Mouse (Mus musculus) intestine, postnatal 0 days (tissue): ENCODE data around the gene B3glct. TPM values are rescaled to one million over a fixed set of nuclear protein-coding genes. Genes with fewer than 3 reads are reported as not detected.

ENCODE experiments used
- ATAC-seq: fragments of 200-750 bp; cut with Nextera tagmentation; 2 replicates; pipeline ENCODE4 v1.8.0; 2017; ENCODE audit warnings: mild to moderate bottlenecking, moderate TSS enrichment, moderate library complexity
- H3K27ac ChIP-seq: fragments of 300-500 bp; sonication (generic); 2 replicates; pipeline ENCODE4 v1.5.1; 2014; ENCODE audit warnings: mild to moderate bottlenecking, low read depth, low read length, moderate library complexity
- H3K27me3 ChIP-seq: fragments of 300-500 bp; sonication (generic); replicated peaks from 2 replicates; pipeline ENCODE4 v1.6.1; 2014; ENCODE audit warnings: low read length, mixed read lengths; ENCODE audit not compliant: control insufficient read depth, insufficient read depth
- H3K36me3 ChIP-seq: fragments of 300-500 bp; sonication (generic); 2 replicates; pipeline ENCODE4 v1.6.1; 2014; ENCODE audit warnings: mild to moderate bottlenecking, moderate library complexity; ENCODE audit not compliant: control insufficient read depth, insufficient read depth
- H3K4me1 ChIP-seq: fragments of 300-500 bp; sonication (generic); replicated peaks from 2 replicates; pipeline ENCODE4 v1.6.1; 2014; ENCODE audit warnings: antibody characterized with exemption, low read length, mixed read lengths; ENCODE audit not compliant: control insufficient read depth, insufficient read depth
- H3K4me2 ChIP-seq: fragments of 300-500 bp; sonication (generic); replicated peaks from 2 replicates; pipeline ENCODE4 v1.6.1; 2014; ENCODE audit warnings: low read depth, mild to moderate bottlenecking, moderate library complexity
- H3K4me3 ChIP-seq: fragments of 300-500 bp; sonication (generic); 2 replicates; pipeline ENCODE4 v1.5.1; 2014; ENCODE audit warnings: low read depth, low read length
- H3K9ac ChIP-seq: fragments of 300-500 bp; sonication (generic); 2 replicates; pipeline ENCODE4 v1.6.1; 2014; ENCODE audit warnings: mild to moderate bottlenecking, low read depth, low read length
- H3K9me3 ChIP-seq: fragments of 300-500 bp; sonication (generic); 2 replicates; pipeline ENCODE4 v1.6.1; 2016; ENCODE audit warnings: mixed run types; ENCODE audit not compliant: control insufficient read depth
- CTCF ChIP-seq: sonication (generic); IDR thresholded peaks from 2 replicates; pipeline ENCODE4 v1.5.1; 2016; ENCODE audit warnings: low read depth, mild to moderate bottlenecking, control low read depth, antibody characterized with exemption, moderate library complexity
- WGBS: fragments of 180-500 bp; shearing (Covaris S2); extraction: QIAGEN DNeasy Blood & Tissue Kit; methylation state at CpG from one replicate; pipeline ENCODE4 v1.1.7; 2014; 5-methylcytosine and 5-hydroxymethylcytosine counted together
- polyA plus RNA-seq: library from polyadenylated mRNA; unstranded; fragments of >200 nt; fragmentation: Nextera tagmentation; extraction: Ambion mirVana; gene quantifications from 2 replicates; pipeline ENCODE4 v1.2.1, GENCODE M21; 2015

B3glct gene
- polyA plus RNA-seq, 1 experiment from 2014 or later: 10.7 TPM

- WGBS: 91% methylated on average over 8 of the region's 8 CpGs
- TF ChIP-seq CTCF: peak; percentile 37
- no peak for ATAC-seq
Observed at GRCm38 (mm10) chr5:149731776-149732175, 53.7 kb downstream of the B3glct start.

DNA sequence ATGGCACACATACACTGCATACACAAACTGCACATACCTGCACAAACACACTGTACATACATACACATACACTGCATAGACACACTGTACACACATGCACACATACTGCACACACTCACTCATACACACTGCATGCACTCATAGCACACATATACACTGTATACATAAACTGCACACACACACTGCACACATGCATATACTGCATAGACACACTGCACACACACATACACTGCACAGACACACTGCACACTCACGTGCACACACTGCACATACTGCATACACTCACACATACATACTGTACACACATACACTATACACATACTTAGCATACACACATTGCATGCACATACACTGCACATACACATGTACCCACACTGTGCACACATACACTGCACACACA is 59.2 kb downstream of the B3glct start:
- no peak for ATAC-seq
- H3K4me2 ChIP-seq: no peak overlapping the region
- H3K36me3 ChIP-seq: no peaks in the 10 kb centered on the region; the same call in 1 of the 2 replicates
- H3K27me3 ChIP-seq: no peaks in the 10 kb centered on the region
- no peak overlapping the region for H3K9ac ChIP-seq
- H3K27ac ChIP-seq: no peak overlapping the region
- TF ChIP-seq CTCF: no peak
- H3K9me3 ChIP-seq: no peaks in the 10 kb centered on the region
- no peaks in the 10 kb centered on the region for H3K4me1 ChIP-seq
- 98% methylated on average over 1 of the region's 1 CpGs for WGBS
- no peak overlapping the region for H3K4me3 ChIP-seq

More at GRCm38 (mm10) chr5:149731776-149732175, 53.7 kb downstream of the B3glct start:
- Histone ChIP-seq H3K4me1 (no peaks in the 10 kb centered on the region), H3K9ac (no peak overlapping the region), H3K27me3 (no peaks in the 10 kb centered on the region), H3K4me2 (no peak overlapping the region), H3K4me3 (no peak overlapping the region), H3K27ac (no peak overlapping the region), H3K9me3 (no peaks in the 10 kb centered on the region), H3K36me3 (peaks cover 4% of the 10 kb centered on the region; the same call in 1 of the 2 replicates)

GRCm38 (mm10) chr5:149740145-149740544 is 62.1 kb downstream of the B3glct start:
- H3K9me3 ChIP-seq: no peaks in the 10 kb centered on the region
- no peak overlapping the region for H3K4me3 ChIP-seq
- H3K9ac ChIP-seq: no peak overlapping the region
- H3K4me1 ChIP-seq: no peaks in the 10 kb centered on the region
- H3K36me3 ChIP-seq: no peaks in the 10 kb centered on the region; the same call in 1 of the 2 replicates
- 92% methylated on average over 7 of the region's 7 CpGs for WGBS
- no peak for TF ChIP-seq CTCF
- no peak overlapping the region for H3K27ac ChIP-seq
- no peak overlapping the region for H3K4me2 ChIP-seq
- no peaks in the 10 kb centered on the region for H3K27me3 ChIP-seq
- ATAC-seq: no peak

DNA sequence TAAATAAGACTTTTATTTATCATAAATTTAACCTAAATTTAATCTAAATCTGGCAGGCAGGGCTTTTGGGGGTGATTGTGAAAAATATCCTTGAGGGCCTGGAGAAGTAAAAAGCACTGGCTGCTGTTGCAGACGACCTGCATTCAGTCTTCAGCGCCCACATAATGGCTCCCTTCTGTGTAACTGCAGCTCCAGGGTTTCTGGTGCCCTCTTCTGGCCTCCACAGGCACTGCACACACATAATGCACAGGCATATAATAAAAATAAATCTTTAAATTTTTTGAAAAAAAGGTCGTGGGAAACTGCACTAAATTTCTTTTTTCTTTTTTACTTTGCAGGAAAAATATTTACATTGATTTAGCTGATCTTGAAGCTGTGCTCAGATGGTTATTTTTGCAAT is 62.7 kb downstream of the B3glct start:
- peak; percentile 15; the same call in 1 of the 2 replicates for TF ChIP-seq CTCF
- H3K27ac ChIP-seq: no peak overlapping the region
- no peak overlapping the region for H3K4me2 ChIP-seq
- no peak overlapping the region for H3K9ac ChIP-seq
- no peak for ATAC-seq
- H3K27me3 ChIP-seq: no peaks in the 10 kb centered on the region
- no peaks in the 10 kb centered on the region; the same call in 1 of the 2 replicates for H3K36me3 ChIP-seq
- no peaks in the 10 kb centered on the region for H3K4me1 ChIP-seq
- 88% methylated on average over 3 of the region's 3 CpGs for WGBS
- no peak overlapping the region for H3K4me3 ChIP-seq
- H3K9me3 ChIP-seq: no peaks in the 10 kb centered on the region

DNA sequence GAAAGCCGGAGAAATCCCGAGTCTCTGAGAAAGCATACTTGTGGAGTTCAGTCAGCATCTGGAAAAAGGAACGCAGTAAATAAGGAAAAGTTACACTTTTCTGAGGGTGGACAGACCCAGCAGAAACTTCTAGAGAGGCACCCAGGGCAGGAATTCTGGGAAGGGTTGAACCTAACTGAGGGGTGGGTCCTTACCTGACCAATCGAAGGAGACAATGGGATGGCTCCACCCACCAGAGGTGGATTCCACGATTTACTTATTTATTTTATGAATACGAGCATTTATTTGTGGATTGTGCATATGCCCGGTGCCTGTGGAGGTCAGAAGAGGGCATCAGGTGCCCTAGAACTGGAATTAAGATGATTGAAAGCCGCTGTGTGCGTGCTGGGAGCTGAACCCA is 64.3 kb downstream of the B3glct start:
- TF ChIP-seq CTCF: no peak
- Histone ChIP-seq H3K27ac (no peak overlapping the region), H3K4me2 (no peak overlapping the region), H3K4me1 (no peaks in the 10 kb centered on the region), H3K9me3 (no peaks in the 10 kb centered on the region), H3K27me3 (no peaks in the 10 kb centered on the region), H3K9ac (no peak overlapping the region), H3K36me3 (no peaks in the 10 kb centered on the region), H3K4me3 (no peak overlapping the region)
- 90% methylated on average over 9 of the region's 9 CpGs for WGBS
- ATAC-seq: no peak

- 0 out of 2 replicates have a peak, but pooled peaks cover 3% of the 10 kb centered on the region for H3K36me3 ChIP-seq
- no peaks in the 10 kb centered on the region for H3K9me3 ChIP-seq
- peak; percentile 60 for TF ChIP-seq CTCF
- WGBS: 96% methylated on average over 9 of the region's 9 CpGs
- no peak overlapping the region for H3K9ac ChIP-seq
- H3K4me3 ChIP-seq: no peak overlapping the region
- no peaks in the 10 kb centered on the region for H3K4me1 ChIP-seq
- H3K4me2 ChIP-seq: no peak overlapping the region
- ATAC-seq: no peak
- no peak overlapping the region for H3K27ac ChIP-seq
- H3K27me3 ChIP-seq: no peaks in the 10 kb centered on the region
Observed at GRCm38 (mm10) chr5:149745079-149745478, 67.0 kb downstream of the B3glct start.
